Mouse (Mus musculus) left cerebral cortex, adult 9 months (tissue): ENCODE measurements around the gene Rffl.

Experiments used
- DNase-seq, 2 experiments: peaks; one replicate each; pipeline ENCODE4 v3.0.0; 2022; ENCODE audit warnings: low spot score in 2 of 2

Rffl gene

DNA sequence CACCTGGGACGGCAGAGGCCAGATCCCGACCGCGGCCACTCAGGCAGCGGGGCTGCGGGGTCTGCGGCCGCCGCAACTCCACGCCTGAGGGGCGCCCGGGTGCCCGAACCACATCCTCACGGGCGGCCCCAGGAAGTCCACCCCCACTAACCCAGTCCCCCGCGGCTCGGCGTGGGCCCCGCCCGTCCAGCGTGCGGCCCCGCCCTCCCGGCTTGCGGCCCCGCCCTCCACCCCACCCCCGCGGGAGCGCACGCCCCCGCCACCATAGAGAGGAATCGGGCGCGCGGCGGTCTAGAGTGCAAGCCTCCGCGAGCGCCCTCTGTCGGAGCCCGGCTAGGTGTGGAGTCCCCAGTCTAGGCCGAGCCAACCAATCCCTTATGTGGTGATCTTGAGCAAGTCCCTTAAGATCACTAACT lies at the start of gene Rffl:
Gene Rffl (minus strand): TSS at position 180 of the 416 bp plus-strand sequence.
- DNase-seq = peak; percentile 68 to 92

DNA sequence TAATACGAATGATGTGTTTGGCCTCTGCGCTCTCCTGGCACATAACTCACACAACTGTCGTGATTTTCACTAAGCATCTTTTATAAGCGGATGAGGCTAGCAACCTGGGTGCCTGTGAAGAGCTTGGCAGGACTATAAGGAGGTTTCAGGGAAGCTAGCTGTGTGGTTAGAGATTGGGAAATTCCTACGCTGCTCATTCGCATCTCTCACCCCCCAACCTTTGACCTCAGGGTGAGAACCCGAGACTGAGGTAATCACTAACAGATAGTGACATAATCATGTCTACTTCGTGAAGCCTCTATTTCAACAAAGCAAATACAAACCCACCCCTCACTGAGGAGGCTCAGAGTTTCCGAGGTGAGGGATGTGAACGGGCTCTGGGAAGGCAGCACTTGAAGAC lies 49.8 kb upstream of the Rffl start:
- no peak for DNase-seq

DNA sequence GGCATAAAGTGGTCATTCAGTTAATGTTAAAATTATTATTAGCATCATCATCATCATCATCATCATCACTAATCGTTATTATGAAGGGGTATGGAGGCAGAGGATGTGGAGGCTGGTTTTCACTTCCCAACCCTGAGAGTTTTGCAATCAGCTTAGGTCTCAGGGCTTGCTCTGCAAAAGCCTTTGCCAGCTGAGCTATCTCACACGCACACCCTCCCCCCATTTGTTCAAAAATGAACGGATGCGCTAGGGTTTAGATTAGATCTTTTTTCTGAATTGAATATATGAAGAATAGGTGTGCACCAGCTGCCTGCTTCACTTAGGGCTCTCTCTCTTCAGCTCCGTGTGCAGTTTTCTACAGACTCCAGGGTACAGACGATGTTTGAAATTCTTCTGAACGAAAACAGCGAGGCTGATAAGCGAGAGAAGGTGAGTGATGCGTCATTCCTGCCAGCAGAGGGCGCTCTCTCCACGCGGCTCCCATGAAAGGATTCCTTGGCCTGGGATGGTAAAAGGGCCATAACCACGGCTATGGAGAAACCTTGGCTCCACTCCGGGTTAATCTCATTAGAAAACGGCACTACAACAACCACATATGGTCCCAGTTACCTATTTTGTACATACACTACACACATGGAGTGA lies 43.8 kb upstream of the Rffl start:
- peak in 1 of 2 experiments; percentile 64 for DNase-seq

DNA sequence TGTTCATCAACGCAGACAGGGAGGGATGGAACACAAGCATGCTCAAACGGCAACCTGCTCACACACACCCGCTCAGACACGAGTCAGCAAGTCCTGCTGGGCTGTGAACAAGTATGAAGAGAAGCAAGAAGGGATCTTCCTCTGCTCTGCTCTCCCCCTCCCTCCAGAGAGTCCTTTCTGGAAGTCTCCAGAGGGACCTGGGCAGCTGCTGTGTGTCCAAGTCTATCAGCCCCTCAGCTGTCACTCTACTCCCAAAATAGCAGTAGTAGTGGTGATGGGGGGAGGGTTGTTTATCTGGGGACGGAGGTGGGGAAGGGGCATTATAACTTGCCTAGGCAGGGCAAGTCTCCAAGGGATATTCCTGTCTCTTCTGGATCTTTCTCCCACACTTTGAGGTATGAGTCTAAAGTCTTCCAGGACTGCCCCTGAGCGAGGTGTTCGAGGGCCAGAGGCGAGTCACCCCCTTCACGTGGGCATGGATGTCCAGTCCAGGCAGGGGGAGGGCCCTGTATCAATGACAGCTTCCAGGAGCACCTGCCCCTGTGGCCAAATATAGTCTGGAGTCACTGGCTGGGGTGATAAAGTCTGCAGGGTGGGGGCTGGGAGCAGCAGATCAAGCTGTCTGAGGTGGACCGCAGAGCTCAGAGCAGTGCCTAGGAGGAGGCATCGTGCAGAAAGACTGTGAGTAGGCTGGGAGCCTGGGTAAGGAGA lies 39.8 kb upstream of the Rffl start:
- DNase-seq = no peak

DNA sequence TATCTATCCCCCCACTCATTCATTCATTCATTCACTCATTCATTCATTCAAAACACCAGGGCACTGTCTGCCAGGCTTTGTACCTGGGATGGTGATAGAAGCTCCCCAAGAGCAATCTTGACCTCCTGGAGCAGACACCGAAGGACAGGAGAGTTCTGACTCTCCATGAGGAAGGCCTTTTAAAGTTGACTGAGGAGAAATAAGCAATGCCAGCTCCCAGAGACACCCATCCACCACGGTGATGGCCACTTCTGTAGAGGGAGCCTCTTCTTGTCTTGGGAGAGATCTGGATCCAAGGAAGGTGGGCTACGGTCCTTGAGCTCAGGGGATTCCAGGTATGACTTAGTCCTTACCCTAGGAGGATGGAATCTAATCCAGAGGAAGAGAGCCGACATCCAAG lies 39.2 kb upstream of the Rffl start, which contains the start of gene Unc45b:
Gene Unc45b (plus strand): TSS at position 301 of the 400 bp plus-strand sequence.
- DNase-seq = no peak

DNA sequence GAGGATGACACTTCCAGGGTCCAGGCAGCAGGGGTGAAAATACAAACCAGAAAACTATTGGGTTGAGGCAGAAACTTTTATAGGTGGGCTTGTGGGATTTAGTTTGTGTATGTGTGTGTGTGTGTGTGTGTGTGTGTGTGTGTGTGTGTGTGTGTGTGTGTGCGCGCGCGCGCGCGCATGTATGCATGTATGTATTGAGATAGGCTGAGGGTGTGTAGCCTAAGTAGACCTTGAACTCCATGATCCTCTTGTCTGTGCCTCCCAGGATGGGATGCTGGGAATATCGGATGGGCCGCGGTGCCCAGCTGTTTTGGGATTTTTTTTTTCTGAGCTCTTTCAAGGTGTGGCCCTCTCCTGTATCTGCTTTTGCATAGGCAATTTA lies 37.6 kb upstream of the Rffl start:
- DNase-seq = no peak

DNA sequence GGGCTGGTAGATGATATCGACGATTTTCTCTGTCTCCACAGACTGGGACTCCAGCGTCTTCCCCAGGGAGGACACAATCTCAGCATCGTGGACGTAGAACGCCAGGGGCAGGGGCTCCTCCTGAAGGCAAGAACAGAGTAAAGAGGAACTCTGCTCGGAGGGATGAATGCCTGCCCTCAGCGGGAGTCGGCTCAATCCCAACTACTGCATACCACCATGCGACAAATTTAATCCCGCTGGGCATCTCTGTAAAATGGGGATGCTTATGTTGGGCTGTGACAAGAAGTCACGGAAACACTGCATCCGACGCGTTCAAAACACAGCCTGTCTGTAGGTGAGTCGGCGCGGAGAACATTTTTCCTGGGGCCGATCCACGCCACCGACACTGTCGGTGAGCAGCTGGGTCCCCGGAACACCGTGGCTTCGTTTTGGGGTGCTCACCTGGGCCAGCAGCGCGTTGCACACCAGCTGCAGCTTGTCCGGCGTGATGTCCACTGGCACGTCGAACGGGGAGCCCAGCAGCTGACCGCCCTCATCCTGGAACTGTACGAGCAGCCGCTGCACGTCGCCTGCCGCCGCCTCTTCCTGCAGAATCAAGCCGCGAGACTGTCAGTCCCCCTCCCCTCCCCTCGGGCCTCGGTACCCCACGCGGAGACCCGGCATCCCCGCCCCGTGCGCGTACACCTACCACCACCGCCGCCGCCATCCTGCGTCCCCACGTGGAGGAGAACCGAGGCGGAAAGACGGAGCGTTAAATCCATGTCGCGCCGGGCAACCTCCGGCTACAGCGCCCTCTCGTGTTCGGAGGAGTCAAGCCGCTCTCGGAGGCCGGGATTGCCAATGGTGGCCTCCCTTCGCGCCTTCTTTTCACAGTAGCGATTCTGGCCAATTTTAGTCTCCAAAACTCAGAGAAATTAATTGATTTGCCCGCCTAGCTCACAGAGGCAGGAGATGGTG lies 36.9 kb upstream of the Rffl start, which contains the start of gene Nle1:
Gene Nle1 (minus strand): TSS at position 761 of the 957 bp plus-strand sequence.
- peak; percentile 56 to 93 for DNase-seq

DNA sequence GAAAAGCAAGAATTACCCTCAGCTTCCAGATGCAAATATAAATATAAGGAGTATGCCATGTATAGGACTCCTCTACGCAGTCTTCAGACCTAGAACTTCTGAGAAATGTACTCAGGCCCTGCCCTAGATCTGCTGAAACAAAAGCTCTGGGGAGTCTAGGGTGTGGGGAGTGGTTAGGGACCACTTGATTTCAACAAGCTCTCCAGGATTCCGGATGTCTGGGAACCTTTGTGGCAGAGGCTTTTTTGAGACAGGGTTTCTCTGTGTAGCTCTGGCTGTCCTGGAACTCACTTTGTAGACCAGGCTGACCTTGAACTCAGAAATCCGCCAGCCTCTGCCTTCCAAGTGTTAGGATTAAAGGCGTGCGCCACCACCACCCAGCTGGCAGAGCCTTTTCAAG lies 34.8 kb upstream of the Rffl start:
- DNase-seq = no peak

DNA sequence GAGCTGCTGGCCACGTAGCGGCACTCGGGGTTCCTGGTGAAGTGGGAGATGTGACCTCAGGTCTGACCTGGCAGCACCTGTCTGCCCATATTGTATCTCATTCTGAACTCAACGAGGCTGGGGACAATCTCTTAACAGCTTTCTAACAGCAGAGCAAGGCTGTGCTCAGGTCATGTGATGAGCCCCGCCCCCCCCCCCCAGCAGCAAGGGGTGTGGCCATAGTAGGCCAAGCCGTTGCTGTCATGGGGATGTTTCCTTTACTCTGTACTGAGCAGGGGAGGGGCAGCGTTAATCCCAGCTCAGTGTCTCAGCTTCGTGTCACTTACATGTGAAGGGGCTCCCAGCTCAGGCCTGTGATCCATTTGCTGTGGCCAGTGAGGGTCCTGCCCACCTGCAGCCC lies 33.9 kb upstream of the Rffl start:
- no peak for DNase-seq

DNA sequence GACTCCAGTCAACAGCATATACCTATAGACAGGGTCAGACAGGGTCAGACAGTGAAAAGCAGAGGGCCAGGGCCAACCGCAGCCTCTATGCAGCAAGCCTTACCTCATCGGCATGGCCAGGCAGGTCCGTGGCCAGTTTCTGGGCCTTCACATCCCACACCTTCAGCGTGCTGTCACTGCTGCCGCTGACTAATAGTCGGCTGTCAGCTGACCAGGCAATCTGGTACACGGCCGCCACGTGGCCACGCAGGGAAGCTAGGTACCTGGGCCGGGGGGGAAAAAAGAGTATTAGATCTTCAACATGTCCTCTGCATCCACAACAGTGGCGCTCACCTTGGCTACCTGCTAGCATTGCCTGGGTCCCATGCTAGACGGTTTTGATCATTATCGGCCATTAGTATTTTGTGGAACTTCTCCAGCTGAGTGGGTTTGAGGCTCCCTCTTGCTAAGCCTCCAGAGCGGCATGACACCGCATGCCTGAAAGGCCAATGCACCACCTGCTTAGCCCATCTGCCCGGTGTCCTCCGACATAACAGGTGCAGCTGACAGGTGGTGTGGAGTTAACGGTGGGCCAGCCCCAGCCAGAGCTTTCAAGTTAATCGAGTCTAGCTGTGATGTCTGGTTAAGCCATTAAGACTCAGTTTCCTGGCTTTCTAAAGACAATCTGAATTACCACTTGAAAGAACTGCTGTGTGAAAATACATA lies 30.7 kb upstream of the Rffl start:
- DNase-seq = no peak

DNA sequence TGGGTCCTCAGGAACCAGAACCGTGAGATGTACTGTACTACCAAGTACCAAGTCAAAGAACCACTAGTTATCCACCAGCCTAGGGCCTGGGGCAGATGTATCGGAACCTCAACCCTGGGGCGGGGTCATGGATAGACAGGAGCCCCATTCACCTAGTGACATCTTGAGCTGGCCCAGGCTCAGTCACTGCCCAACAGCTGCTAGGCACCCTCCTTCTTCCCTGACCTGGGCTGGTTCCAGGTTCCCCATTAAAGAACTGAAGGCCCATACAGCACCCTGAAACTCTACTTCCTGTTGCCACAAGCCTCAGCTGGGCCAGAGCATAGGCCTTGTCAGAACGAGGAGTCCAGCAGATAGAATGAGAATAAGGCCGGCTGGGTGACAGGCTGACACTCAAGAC lies 28.7 kb upstream of the Rffl start:
- no peak for DNase-seq

DNA sequence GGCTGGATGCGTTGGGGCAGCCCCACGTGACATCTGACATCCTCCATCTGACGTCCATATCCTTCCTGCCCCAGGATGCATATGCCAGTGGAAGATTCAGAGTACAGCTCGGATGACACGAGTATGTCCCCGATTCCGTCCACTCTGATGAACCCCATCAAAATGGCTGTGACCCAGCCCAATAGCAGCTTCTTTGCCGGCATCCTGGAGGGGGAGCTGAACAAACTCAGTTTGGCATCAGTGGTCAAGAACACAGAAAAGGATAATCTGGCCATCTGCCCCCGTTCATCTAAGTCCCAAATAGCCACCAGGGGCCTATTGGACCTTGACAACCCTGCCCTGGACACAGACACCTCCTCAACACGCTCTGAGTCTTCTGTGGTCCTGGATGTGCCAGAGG lies 26.5 kb upstream of the Rffl start:
- DNase-seq = no peak

DNA sequence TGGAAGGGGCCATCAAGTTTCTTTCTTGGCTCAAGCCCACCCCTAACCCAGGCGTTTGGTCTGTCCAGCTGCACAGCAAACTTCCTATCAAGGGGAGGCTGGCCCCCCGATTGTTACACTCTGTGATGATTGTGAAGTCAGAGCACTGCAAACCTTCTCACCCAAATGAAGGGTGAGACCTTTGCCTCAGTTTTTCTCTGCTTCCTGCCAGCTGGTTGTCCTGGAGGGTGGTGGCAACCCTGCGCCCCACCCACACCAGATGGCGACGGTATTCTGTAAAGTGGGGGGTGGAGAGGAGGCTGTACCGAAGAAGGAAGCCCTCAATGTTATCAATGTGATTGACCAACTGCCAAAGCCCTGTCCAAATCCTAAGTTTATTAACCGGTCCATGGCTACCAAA lies 20.9 kb upstream of the Rffl start, which contains the start of gene Fndc8:
Gene Fndc8 (plus strand): TSS at position 189 of the 400 bp plus-strand sequence.
- no peak for DNase-seq

DNA sequence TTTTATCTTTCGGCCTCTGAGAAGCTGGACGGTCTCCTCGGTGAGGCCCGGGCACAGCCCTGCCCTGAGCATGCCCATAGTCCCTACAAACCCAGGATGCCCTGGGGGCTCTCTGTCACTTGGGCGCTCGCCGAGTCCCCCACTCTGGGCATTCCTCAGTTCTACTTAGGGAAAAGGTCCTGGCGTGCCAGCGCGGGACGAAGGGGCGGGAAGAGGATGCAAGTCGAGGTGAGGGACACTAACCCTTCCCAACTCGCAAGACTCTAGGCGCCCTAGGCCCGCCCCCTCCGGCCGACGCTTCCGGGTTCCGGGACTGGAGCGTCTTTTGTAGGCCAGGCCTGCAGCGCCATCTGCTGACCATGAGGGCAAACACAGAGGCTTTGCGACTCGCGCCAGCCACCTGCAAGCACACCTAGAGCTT lies 19.3 kb upstream of the Rffl start, which contains the start of gene Rad51d:
Gene Rad51d (minus strand): TSS at position 273 of the 421 bp plus-strand sequence.
- peak; percentile 79 to 94 for DNase-seq

DNA sequence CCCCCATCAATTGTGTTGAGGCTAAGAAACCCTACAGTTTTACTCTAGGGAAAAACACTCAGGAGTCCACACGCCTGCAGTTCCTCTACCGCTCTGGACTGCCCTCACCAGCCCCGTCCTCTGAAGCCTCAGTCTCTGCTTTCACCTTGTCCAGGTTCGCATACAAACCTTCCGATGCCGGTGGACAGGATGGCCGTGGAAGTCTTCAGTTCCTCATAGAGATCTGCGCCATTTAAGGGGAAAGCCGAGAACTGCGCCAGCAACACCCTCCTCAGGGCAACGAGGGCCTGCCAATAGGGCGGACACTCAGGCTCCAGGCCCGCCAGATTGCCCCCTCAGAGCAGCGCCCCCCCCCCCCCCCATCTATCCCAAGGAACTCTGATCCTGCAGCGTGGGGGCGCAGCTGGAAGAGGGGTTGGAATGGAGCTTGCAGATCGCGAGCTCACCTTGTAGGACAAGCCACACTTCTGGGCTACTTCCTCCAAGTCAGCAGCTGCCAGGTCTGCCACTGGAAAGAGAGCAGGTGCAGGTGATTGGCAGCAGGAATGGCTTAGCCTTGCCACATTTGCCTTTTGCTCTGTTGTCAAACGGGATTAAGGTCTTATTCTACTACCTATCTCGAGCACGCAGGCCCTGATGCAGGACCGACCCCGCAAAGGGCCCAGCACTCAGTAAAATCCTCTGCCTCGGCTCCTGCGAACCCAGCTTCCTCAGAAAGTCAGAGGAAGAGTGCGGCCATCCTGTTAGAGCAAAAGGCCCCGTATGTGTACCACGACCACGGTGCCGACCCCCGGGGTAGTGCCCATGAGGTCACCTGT lies 18.7 kb upstream of the Rffl start:
- DNase-seq = no peak

DNA sequence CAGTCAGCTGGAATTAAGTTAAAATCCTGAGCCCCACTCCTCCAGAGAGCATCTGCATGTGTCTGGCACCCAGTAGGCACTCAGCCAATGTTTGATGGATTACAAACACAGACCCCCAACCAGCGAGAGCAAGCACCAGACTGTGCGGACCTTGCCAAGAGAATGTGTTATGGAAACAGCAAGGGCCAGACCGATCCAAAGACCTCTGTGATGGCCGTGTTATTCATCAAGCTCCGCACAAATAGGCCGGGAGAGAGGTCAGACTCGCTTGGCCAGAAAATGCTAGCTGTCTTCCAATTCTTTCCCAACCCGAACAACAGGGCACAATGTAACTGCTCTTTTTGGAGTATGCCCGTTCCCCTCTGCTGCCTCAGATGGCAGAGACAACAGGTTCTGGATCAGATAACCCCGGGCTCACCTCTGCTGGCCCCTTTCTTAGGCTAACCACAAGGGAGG lies 17.5 kb upstream of the Rffl start:
- DNase-seq = no peak

DNA sequence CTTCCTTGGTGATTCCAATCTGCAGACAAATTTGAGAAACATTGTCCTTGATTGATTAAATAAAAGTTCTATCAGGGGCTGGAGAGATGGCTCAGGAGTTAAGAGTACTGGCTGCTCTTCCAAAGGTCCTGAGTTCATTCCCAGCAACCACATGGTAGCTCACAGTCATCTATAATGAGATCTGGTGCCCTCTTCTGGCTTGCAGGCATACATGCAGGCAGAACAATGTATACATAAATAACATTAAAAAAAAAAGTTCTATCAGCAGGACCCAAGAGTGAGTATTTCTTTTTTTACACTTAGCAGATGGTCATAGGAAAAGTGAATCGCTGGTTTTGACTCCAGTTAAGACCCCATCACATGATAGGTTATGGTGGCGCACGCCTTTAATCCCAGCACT lies 15.5 kb upstream of the Rffl start:
- DNase-seq = no peak

DNA sequence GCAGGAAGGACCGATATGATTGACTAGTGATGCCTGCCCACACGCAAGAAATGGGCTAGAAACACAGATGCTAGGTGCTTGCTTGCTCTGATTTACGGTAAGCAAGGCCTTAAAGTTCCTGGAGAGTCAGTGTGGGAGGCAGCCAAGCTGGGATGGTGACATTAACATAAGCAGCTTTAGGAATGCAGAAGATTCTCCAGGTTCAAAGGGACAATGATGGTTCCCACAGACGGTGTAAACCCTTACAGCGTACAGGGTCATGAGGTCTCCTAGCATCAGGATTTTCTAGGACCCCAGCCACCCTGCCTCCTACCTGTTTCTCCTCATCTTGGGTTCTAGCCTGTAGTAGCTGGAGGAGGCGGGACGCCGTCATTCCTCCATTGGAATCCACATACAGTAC lies 12.2 kb upstream of the Rffl start:
- no peak for DNase-seq

DNA sequence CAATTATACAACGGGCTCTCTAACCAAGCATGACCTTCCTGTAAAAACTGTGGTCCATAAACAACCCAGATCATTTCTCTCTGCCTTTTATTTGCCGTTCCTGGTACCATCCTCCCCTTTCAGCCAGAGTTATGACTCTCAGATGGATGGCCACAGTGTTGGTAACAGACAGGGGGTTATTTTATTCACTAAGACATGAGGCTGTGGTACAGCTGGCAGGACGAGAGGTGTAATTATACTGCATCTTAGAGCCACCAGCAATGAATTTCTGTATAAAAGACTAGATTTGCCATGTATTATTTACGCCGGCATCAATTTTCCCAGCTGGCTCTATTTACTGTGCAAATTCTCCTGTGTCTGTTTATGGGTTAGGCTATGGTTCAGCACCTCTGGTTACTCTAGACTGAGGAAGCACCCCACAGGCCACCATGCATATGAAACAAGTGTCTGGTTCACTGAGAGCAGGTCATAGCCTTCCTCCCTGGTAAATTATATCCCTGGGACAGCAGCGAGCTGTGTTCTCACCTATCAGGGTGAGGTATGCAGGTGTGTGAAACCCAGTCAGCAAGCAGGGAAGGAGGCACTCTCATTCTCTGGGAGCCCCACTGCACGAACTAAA lies 6.8 kb upstream of the Rffl start:
- DNase-seq = no peak

DNA sequence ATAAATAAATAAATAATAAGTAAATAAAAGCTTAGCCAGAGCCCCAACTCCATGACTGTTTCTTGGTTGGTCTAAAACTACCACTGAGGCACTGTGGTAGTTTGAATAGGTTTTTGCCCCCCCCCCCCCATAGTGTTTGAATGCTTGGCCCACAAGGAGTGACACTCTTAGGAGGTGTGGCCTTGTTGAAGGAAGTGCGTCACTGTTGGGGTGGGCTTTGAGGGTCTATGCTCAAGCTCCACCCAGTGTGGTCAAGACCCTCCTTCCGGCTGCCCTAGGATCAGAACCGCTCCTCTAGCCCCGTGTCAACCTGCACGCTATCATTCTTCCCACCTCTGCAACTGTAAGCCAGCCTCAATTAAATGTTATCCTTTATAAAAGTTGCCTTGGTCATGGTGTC lies 4.6 kb upstream of the Rffl start:
- no peak for DNase-seq
